Mouse (Mus musculus) neural tube, embryonic 11.5 days (tissue): ENCODE results near the gene Asf1a. TPM values are rescaled to one million over a fixed set of nuclear protein-coding genes. Genes with fewer than 3 reads are reported as not detected.
A peak's percentile ranks its signal among the peaks of the same experiment; 100 is the strongest.
"Not testable (repeated sequence)": the region's sequence is repeated elsewhere in the genome, so short reads cannot be mapped to it uniquely, and the experiment has no call there.

Source experiments
- ATAC-seq: fragments of 200-750 bp; cut with Nextera tagmentation; 2 replicates; pipeline ENCODE4 v1.8.0; 2017; ENCODE audit warnings: moderate number of reproducible peaks, mild to moderate bottlenecking, moderate TSS enrichment, moderate library complexity; ENCODE audit not compliant: insufficient read depth, low FRiP score, low TSS enrichment
- DNase-seq: peaks from one replicate; pipeline ENCODE4 v3.0.0-alpha.2; 2015; ENCODE audit warnings: low spot score
- H3K27ac ChIP-seq: fragments of 300-500 bp; sonication (generic); 2 replicates; pipeline ENCODE4 v1.5.1; 2014; ENCODE audit warnings: low read depth, mild to moderate bottlenecking, low read length
- H3K27me3 ChIP-seq: fragments of 300-500 bp; sonication (generic); 2 replicates; pipeline ENCODE4 v1.6.1; 2014; ENCODE audit warnings: mild to moderate bottlenecking, low read length, mixed read lengths; ENCODE audit not compliant: control insufficient read depth, insufficient read depth
- H3K36me3 ChIP-seq: fragments of 300-500 bp; sonication (generic); 2 replicates; pipeline ENCODE4 v1.6.1; 2014; ENCODE audit warnings: mild to moderate bottlenecking, low read length, moderate library complexity, mixed read lengths; ENCODE audit not compliant: control insufficient read depth, insufficient read depth
- H3K4me1 ChIP-seq: fragments of 300-500 bp; sonication (generic); 2 replicates; pipeline ENCODE4 v1.6.1; 2014; ENCODE audit warnings: low read length, mixed read lengths; ENCODE audit not compliant: control insufficient read depth, insufficient read depth
- H3K4me2 ChIP-seq: fragments of 300-500 bp; sonication (generic); 2 replicates; pipeline ENCODE4 v1.6.1; 2014; ENCODE audit warnings: low read depth, mild to moderate bottlenecking, moderate library complexity
- H3K4me3 ChIP-seq: fragments of 300-500 bp; sonication (generic); 2 replicates; pipeline ENCODE4 v1.5.1; 2014; ENCODE audit warnings: low read depth, low read length
- H3K9ac ChIP-seq: fragments of 300-500 bp; sonication (generic); 2 replicates; pipeline ENCODE4 v1.6.1; 2014; ENCODE audit warnings: mild to moderate bottlenecking, low read length
- H3K9me3 ChIP-seq: fragments of 300-500 bp; sonication (generic); 2 replicates; pipeline ENCODE4 v1.6.1; 2016; ENCODE audit warnings: low read length; ENCODE audit not compliant: control insufficient read depth
- WGBS: fragments of 180-500 bp; shearing (Covaris S2); extraction: QIAGEN DNeasy Blood & Tissue Kit; methylation state at CpG from one replicate; pipeline ENCODE4 v1.1.7; 2014; 5-methylcytosine and 5-hydroxymethylcytosine counted together
- polyA plus RNA-seq: library from polyadenylated mRNA; unstranded; fragments of >200 nt; fragmentation: Nextera tagmentation; extraction: Ambion mirVana; gene quantifications from 2 replicates; pipeline ENCODE4 v1.2.1, GENCODE M21; 2014

The Asf1a gene
- polyA plus RNA-seq, 1 experiment from 2014 or later = 168 TPM

DNA sequence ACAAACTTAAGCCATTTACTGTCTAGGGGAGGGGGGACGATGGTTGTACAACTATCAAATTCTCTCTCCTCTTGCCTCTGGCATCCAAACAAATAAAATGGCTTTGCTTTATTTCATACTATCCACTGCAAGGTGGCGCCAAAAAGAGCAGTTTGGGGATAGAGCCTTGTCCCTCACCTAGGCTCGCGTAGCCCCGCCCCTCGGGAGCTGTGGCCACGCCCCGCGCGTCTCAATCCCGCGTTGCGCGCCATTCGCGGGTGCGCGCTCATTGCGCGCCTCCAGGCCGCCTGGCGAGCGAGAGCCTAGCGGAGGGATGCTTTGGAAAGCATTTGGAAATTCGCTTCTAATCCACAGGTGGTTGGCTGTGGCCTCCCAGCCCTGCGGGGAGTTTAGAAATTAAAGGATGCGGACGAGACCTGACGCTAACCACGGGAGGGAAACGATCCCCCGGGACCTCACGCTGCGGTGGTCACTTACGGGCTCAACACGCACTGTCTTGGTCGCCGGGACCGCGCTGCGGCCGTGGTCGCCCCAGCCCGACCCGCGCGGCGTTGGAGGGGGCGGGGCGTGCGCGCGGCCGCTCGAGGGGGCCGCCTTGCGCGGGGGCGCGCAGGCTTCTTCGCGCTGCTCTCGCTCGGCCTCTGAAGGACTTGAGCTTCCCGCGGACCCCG, 32.8 kb downstream of the Asf1a start:
- Histone ChIP-seq H3K9me3 (no peaks in the 10 kb centered on the region), H3K9ac (peak overlapping the region; percentile 70), H3K36me3 (no peaks in the 10 kb centered on the region), H3K27ac (peak overlapping the region; percentile 87), H3K27me3 (no peaks in the 10 kb centered on the region), H3K4me2 (peak overlapping the region; percentile 35), H3K4me1 (no peaks in the 10 kb centered on the region), H3K4me3 (peak overlapping the region; percentile 86)
- DNase-seq = peak; percentile 93
- ATAC-seq = peak; percentile 85
- under 1% methylated on average over 67 of the region's 67 CpGs for WGBS

DNA sequence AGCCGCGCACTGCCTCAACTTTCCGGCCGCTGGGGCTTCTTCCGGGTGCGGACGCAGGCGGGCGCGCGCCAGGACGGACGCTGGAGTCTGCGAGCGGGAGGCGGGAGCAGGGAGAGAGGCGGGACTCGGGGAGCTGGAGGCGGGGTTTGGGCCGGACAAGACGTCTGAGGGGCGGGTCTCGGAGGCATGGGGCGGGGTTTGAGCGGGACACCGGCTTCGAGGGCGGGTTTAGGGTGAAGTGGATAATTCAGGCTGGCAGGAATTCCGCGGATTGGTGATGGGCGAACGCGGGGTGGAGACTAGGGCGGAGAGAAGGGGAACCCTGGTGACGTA, 33.3 kb downstream of the Asf1a start:
- Histone ChIP-seq H3K4me2 (peak overlapping the region; percentile 35), H3K36me3 (no peaks in the 10 kb centered on the region), H3K4me3 (peak overlapping the region; percentile 86), H3K27me3 (no peaks in the 10 kb centered on the region), H3K4me1 (no peaks in the 10 kb centered on the region), H3K9ac (peak overlapping the region; percentile 70), H3K9me3 (no peaks in the 10 kb centered on the region), H3K27ac (peak overlapping the region; percentile 87)
- peak; percentile 98 for DNase-seq
- peak; percentile 96 for ATAC-seq
- under 1% methylated on average over 35 of the region's 35 CpGs for WGBS

DNA sequence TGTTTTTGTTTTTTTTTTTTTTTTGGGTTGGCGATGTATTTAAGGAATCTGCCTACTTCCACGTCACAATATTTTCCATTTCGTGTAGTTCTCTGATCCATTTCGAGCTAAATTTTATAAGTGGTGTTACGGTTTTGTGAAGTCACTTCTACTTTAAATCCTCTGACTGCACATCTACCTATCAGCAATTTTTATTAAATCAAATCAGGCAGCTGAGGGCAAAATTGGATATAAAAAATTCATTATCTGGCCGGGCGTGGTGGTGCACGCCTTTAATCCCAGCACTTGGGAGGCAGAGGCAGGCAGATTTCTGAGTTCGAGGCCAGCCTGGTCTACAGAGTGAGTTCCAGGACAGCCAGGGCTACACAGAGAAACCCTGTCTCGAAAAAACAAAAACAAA, 33.8 kb downstream of the Asf1a start, which contains the start of gene Mcm9:
Gene Mcm9 (minus strand): TSS at position 101 of the 400 bp plus-strand sequence.
- not testable (repeated sequence) for ATAC-seq, H3K27me3 ChIP-seq, DNase-seq, H3K9me3 ChIP-seq, H3K36me3 ChIP-seq, H3K4me1 ChIP-seq
- peak within 1 kb of the TSS; percentile 87 for H3K27ac ChIP-seq
- H3K4me2 ChIP-seq = peak within 1 kb of the TSS; percentile 35
- H3K4me3 ChIP-seq = peak within 1 kb of the TSS; percentile 86
- peak within 1 kb of the TSS; percentile 70 for H3K9ac ChIP-seq
- WGBS = 61% methylated on average over 10 of the region's 10 CpGs

DNA sequence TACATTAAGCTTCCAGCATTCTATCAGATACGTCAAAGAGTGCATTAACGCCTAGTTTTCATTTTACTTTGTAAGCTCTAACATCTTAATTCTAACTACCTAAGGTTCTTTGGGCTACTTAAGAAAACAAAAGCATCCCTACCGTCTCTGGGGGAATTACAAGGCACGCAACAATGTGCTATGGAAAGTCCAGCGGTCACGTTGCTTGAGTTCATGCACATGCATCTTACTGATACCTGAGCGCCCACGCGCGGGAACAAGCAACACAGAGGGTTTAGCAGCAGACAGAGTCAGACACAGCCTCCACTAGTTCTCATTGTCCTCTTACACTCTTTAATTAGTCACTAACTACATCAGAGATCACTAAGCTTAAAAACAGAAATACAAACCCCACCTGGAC, 37.6 kb downstream of the Asf1a start:
- WGBS = 87% methylated on average over 10 of the region's 10 CpGs
- H3K4me1 ChIP-seq = no peaks in the 10 kb centered on the region
- no peak for ATAC-seq

DNA sequence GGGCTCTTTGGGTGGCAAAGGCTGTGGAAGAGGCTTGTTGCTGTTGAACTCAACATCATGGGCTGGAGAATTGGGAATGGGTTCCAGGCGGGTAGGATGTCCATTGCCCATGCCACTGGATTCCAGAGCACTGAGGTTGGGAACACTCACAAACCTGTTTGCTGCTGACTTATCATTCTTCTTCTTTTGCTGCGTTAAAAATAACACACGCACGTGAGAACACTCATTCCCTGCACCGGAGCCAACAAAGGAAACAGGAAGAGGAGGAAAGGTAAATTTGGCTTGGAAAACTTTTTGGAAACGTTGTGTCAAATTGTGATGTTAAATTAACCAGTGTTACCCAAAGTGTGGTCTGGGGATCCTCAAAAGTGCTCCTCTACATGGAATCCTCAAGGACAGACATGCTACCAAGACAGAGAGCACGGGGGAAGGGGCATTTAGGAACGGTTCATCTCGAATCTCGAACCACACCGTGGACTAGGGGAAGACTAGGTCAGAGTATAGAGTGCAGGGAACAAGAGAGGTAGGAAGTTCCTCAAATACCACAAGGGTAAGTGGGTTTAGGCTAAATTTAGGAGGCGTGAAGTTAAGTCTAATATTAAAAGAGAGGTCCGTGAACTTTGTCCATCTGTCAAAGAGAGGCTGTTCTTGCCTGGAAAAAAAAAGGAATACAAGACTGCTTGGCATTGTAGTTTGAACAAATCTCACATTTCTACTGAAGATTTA, 38.9 kb downstream of the Asf1a start:
- 86% methylated on average over 13 of the region's 13 CpGs for WGBS
- Histone ChIP-seq H3K9ac (no peak overlapping the region), H3K9me3 (no peaks in the 10 kb centered on the region), H3K4me1 (no peaks in the 10 kb centered on the region), H3K36me3 (no peaks in the 10 kb centered on the region), H3K4me3 (no peak overlapping the region), H3K27me3 (no peaks in the 10 kb centered on the region), H3K4me2 (no peak overlapping the region), H3K27ac (no peak overlapping the region)
- ATAC-seq (no peak), DNase-seq (no peak)

More for the DNA sequence above, 37.6 kb downstream of the Asf1a start:
- H3K9me3 ChIP-seq = no peaks in the 10 kb centered on the region
- no peak overlapping the region for H3K9ac ChIP-seq
- H3K27ac ChIP-seq = no peak overlapping the region
- no peaks in the 10 kb centered on the region for H3K36me3 ChIP-seq
- DNase-seq = no peak
- H3K27me3 ChIP-seq = no peaks in the 10 kb centered on the region
- no peak overlapping the region for H3K4me3 ChIP-seq
- no peak overlapping the region for H3K4me2 ChIP-seq

DNA sequence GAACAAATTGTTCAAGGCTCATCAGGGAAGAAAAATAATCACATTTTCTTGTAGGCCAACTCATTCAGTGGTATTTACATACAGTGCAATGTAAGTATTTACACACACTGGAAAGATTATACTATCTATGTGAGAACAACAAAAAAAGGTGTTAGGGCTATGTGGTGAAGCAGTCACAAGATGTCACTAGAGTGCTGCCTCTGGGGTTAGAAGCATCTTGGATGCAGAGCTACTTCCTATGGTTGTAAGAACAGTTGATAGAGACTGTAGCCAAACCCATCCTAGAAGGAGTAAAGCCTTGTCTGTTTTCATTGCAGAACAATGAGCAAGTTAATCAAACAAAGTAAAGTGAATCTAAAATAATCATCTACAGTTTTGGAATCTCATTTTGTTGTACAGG, 45.0 kb downstream of the Asf1a start:
- H3K4me2 ChIP-seq = no peak overlapping the region
- DNase-seq (no peak), ATAC-seq (peak; percentile 58; the same call in 1 of the 2 replicates)
- no peak overlapping the region for H3K4me3 ChIP-seq
- H3K36me3 ChIP-seq = no peaks in the 10 kb centered on the region
- no peak overlapping the region for H3K27ac ChIP-seq
- H3K9ac ChIP-seq = no peak overlapping the region
- H3K4me1 ChIP-seq = no peaks in the 10 kb centered on the region
- no peaks in the 10 kb centered on the region for H3K27me3 ChIP-seq
- no peaks in the 10 kb centered on the region for H3K9me3 ChIP-seq

DNA sequence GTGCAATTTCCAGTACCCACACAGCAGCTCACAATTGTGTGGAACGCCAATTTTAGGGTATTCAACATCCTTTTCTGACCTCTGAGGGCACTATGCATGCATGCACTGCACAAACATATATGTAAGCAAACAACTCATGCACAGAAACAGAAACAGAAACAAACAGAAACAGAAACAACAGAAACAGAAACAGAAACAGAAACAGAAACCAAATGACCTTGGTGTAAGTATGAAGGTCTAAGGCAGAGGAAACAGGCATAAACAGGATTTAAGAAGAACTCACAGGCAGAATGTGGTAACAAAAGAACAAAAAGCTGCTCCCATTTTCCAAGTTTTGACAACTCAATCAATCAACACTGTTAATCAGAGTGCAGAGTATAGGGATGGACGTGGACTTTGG, 54.1 kb downstream of the Asf1a start:
- ATAC-seq (no peak), DNase-seq (no peak)

DNA sequence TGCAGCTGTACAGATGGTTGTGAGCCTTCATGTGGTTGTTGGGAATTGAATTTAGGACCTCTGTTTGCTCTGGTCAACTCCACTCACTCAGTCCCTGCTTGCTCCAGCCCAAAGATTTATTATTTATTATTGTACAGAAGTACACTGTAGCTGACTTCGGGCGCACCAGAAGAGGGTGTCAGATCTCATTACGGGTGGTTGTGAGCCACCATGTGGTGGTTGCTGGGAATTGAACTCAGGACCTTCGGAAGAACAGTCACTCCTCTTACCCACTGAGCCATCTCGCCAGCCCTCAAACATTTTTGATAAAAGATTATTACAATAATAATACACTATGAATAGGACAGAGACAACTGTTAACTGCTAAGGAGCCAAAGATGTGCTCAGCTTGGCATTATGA, 57.7 kb downstream of the Asf1a start:
- 77% methylated on average over 5 of the region's 5 CpGs for WGBS
- H3K9ac ChIP-seq = not testable (repeated sequence)

More for the DNA sequence above, 54.1 kb downstream of the Asf1a start:
- H3K9ac ChIP-seq = no peak overlapping the region
- no peak overlapping the region for H3K4me2 ChIP-seq
- WGBS = 94% methylated on average over 2 of the region's 2 CpGs
- H3K36me3 ChIP-seq = no peaks in the 10 kb centered on the region
- no peak overlapping the region for H3K27ac ChIP-seq
- H3K9me3 ChIP-seq = no peaks in the 10 kb centered on the region
- no peaks in the 10 kb centered on the region for H3K4me1 ChIP-seq
- no peaks in the 10 kb centered on the region for H3K27me3 ChIP-seq
- no peak overlapping the region for H3K4me3 ChIP-seq

More for the DNA sequence above, 57.7 kb downstream of the Asf1a start:
- not testable (repeated sequence) for ATAC-seq, H3K36me3 ChIP-seq, H3K4me3 ChIP-seq, H3K27ac ChIP-seq, H3K9me3 ChIP-seq, H3K4me1 ChIP-seq, H3K4me2 ChIP-seq, DNase-seq, H3K27me3 ChIP-seq
